Mouse (Mus musculus): ENCODE measurements around the gene Zfp697. TPM values are rescaled to one million over a fixed set of nuclear protein-coding genes. Genes with fewer than 3 reads are reported as not detected.
"Not testable (repeated sequence)": the region's sequence is repeated elsewhere in the genome, so short reads cannot be mapped to it uniquely, and the experiment has no call there.

The Zfp697 gene
- total and polyA plus RNA-seq, 2 experiments from 2014 or later: 18.1 to 39.5 TPM

GRCm38 (mm10) chr3:98741043-98741442, 358.8 kb downstream of the Zfp697 start:
- not testable (repeated sequence) for H3K4me1 ChIP-seq (ENCODE audit: insufficient read depth, low read length); H3K27ac ChIP-seq (ENCODE audit: low read depth, low read length); H3K4me3 ChIP-seq (ENCODE audit: low read depth, low read length); H3K27me3 ChIP-seq (ENCODE audit: insufficient read depth, low read length); ATAC-seq (ENCODE audit: low FRiP score); DNase-seq (ENCODE audit: low spot score); H3K36me3 ChIP-seq (ENCODE audit: insufficient read depth, low read length); H3K4me2 ChIP-seq (ENCODE audit: low read depth, low read length, poor library complexity, severe bottlenecking); H3K9me3 ChIP-seq (ENCODE audit: low read length); H3K9ac ChIP-seq (replicated peaks; ENCODE audit: low read length, poor library complexity, severe bottlenecking)
- 56% methylated on average over 1 of the region's 1 CpGs for WGBS
- TF ChIP-seq CTCF (IDR thresholded peaks at IDR 0.05): peak; percentile 38

GRCm38 (mm10) chr3:98752171-98752570, 369.9 kb downstream of the Zfp697 start:
- H3K36me3 ChIP-seq (ENCODE audit: insufficient read depth, low read length): no peaks in the 10 kb centered on the region
- no peaks in the 10 kb centered on the region for H3K9me3 ChIP-seq (ENCODE audit: low read length)
- no peak overlapping the region for H3K27ac ChIP-seq (ENCODE audit: low read depth, low read length)
- ATAC-seq (ENCODE audit: low FRiP score) (no peak), DNase-seq (ENCODE audit: low spot score) (no peak)
- H3K27me3 ChIP-seq (ENCODE audit: insufficient read depth, low read length): no peaks in the 10 kb centered on the region
- WGBS: 77% methylated on average over 2 of the region's 2 CpGs
- no peak for TF ChIP-seq CTCF (IDR thresholded peaks at IDR 0.05)
- no peak overlapping the region for H3K9ac ChIP-seq (replicated peaks; ENCODE audit: low read length, poor library complexity, severe bottlenecking)
- no peak overlapping the region for H3K4me2 ChIP-seq (ENCODE audit: low read depth, low read length, poor library complexity, severe bottlenecking)
- no peak overlapping the region for H3K4me3 ChIP-seq (ENCODE audit: low read depth, low read length)
- H3K4me1 ChIP-seq (ENCODE audit: insufficient read depth, low read length): no peaks in the 10 kb centered on the region

- H3K9me3 ChIP-seq (ENCODE audit: low read length): no peaks in the 10 kb centered on the region
- no peaks in the 10 kb centered on the region for H3K36me3 ChIP-seq (ENCODE audit: insufficient read depth, low read length)
- no peaks in the 10 kb centered on the region for H3K4me1 ChIP-seq (ENCODE audit: insufficient read depth, low read length)
- DNase-seq (ENCODE audit: low spot score) (no peak), ATAC-seq (ENCODE audit: low FRiP score) (no peak)
- TF ChIP-seq CTCF (IDR thresholded peaks at IDR 0.05): no peak
- H3K9ac ChIP-seq (replicated peaks; ENCODE audit: low read length, poor library complexity, severe bottlenecking): no peak overlapping the region
- no peak overlapping the region for H3K4me3 ChIP-seq (ENCODE audit: low read depth, low read length)
- H3K4me2 ChIP-seq (ENCODE audit: low read depth, low read length, poor library complexity, severe bottlenecking): no peak overlapping the region
- 87% methylated on average over 3 of the region's 3 CpGs for WGBS
- H3K27ac ChIP-seq (ENCODE audit: low read depth, low read length): no peak overlapping the region
- no peaks in the 10 kb centered on the region for H3K27me3 ChIP-seq (ENCODE audit: insufficient read depth, low read length)
Observed at GRCm38 (mm10) chr3:98756836-98757235, 374.6 kb downstream of the Zfp697 start.

- no peaks in the 10 kb centered on the region for H3K9me3 ChIP-seq (ENCODE audit: low read length)
- no peak overlapping the region for H3K4me3 ChIP-seq (ENCODE audit: low read depth, low read length)
- no peaks in the 10 kb centered on the region for H3K36me3 ChIP-seq (ENCODE audit: insufficient read depth, low read length)
- DNase-seq (ENCODE audit: low spot score) (peak; percentile 0), ATAC-seq (ENCODE audit: low FRiP score) (no peak)
- H3K9ac ChIP-seq (replicated peaks; ENCODE audit: low read length, poor library complexity, severe bottlenecking): no peak overlapping the region
- TF ChIP-seq CTCF (IDR thresholded peaks at IDR 0.05): no peak
- no peaks in the 10 kb centered on the region for H3K4me1 ChIP-seq (ENCODE audit: insufficient read depth, low read length)
- no peak overlapping the region for H3K4me2 ChIP-seq (ENCODE audit: low read depth, low read length, poor library complexity, severe bottlenecking)
- no peaks in the 10 kb centered on the region for H3K27me3 ChIP-seq (ENCODE audit: insufficient read depth, low read length)
- H3K27ac ChIP-seq (ENCODE audit: low read depth, low read length): no peak overlapping the region
Observed at GRCm38 (mm10) chr3:98764155-98764554, 381.9 kb downstream of the Zfp697 start.

GRCm38 (mm10) chr3:98780921-98781320, 398.7 kb downstream of the Zfp697 start:
- H3K9me3 ChIP-seq (ENCODE audit: low read length): no peaks in the 10 kb centered on the region
- DNase-seq (ENCODE audit: low spot score) (no peak), ATAC-seq (ENCODE audit: low FRiP score) (no peak)
- H3K9ac ChIP-seq (replicated peaks; ENCODE audit: low read length, poor library complexity, severe bottlenecking): no peak overlapping the region
- no peak overlapping the region for H3K4me3 ChIP-seq (ENCODE audit: low read depth, low read length)
- no peaks in the 10 kb centered on the region for H3K36me3 ChIP-seq (ENCODE audit: insufficient read depth, low read length)
- H3K27ac ChIP-seq (ENCODE audit: low read depth, low read length): no peak overlapping the region
- no peak overlapping the region for H3K4me2 ChIP-seq (ENCODE audit: low read depth, low read length, poor library complexity, severe bottlenecking)
- H3K27me3 ChIP-seq (ENCODE audit: insufficient read depth, low read length): no peaks in the 10 kb centered on the region
- no peaks in the 10 kb centered on the region for H3K4me1 ChIP-seq (ENCODE audit: insufficient read depth, low read length)
- TF ChIP-seq CTCF (IDR thresholded peaks at IDR 0.05): no peak

- H3K4me2 ChIP-seq (ENCODE audit: low read depth, low read length, poor library complexity, severe bottlenecking): no peak overlapping the region
Observed at GRCm38 (mm10) chr3:98782181-98782868, 400.1 kb downstream of the Zfp697 start.

More at GRCm38 (mm10) chr3:98782181-98782868, 400.1 kb downstream of the Zfp697 start:
- no peak for DNase-seq (ENCODE audit: low spot score)
- ATAC-seq (ENCODE audit: low FRiP score): no peak
- H3K27ac ChIP-seq (ENCODE audit: low read depth, low read length): no peak overlapping the region
- no peak for TF ChIP-seq CTCF (IDR thresholded peaks at IDR 0.05)
- no peaks in the 10 kb centered on the region for H3K27me3 ChIP-seq (ENCODE audit: insufficient read depth, low read length)
- H3K4me3 ChIP-seq (ENCODE audit: low read depth, low read length): no peak overlapping the region
- no peaks in the 10 kb centered on the region for H3K36me3 ChIP-seq (ENCODE audit: insufficient read depth, low read length)
- H3K9me3 ChIP-seq (ENCODE audit: low read length): no peaks in the 10 kb centered on the region
- H3K4me1 ChIP-seq (ENCODE audit: insufficient read depth, low read length): no peaks in the 10 kb centered on the region
- no peak overlapping the region for H3K9ac ChIP-seq (replicated peaks; ENCODE audit: low read length, poor library complexity, severe bottlenecking)
